Mouse (Mus musculus) left cerebral cortex, adult 11 months (tissue): ENCODE data around the gene Xrcc6.

Source experiments
- DNase-seq: peaks from one replicate; pipeline ENCODE4 v3.0.0; 2022; ENCODE audit warnings: low spot score

Gene Xrcc6

GRCm38 (mm10) chr15:81987646-81988045 lies at the start of gene Xrcc6:
Xrcc6 (plus strand) TSS chr15:81987835.
- no peak for DNase-seq

- no peak for DNase-seq
Measured at GRCm38 (mm10) chr15:81938246-81938645, 49.4 kb upstream of the Xrcc6 start.

GRCm38 (mm10) chr15:81939157-81939715 lies 48.4 kb upstream of the Xrcc6 start:
- no peak for DNase-seq

- no peak for DNase-seq
Measured at GRCm38 (mm10) chr15:81939774-81940173, 47.9 kb upstream of the Xrcc6 start.

GRCm38 (mm10) chr15:81940219-81940618 lies 47.4 kb upstream of the Xrcc6 start:
- no peak for DNase-seq

DNA sequence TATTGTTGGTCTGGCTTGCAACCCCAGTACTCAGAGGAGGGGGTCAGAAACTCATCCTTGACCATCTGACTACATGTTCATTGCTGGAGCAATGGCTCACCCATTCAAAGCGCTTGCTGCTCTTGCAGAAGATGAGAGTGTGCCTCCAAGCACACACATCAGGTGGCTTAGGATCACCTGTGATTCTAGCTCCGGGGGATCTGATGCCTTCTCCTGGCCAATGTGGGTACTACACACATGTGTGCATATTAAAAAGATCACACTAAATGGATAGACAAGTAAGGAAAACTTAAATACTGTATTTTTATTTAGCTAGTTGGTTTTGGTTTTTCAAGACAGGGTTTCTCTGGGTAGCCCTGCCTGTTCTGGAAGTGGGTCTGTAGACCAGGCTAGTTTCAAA lies 46.6 kb upstream of the Xrcc6 start:
- no peak for DNase-seq

- DNase-seq: no peak
Measured at GRCm38 (mm10) chr15:81943176-81943749, 44.4 kb upstream of the Xrcc6 start.

DNA sequence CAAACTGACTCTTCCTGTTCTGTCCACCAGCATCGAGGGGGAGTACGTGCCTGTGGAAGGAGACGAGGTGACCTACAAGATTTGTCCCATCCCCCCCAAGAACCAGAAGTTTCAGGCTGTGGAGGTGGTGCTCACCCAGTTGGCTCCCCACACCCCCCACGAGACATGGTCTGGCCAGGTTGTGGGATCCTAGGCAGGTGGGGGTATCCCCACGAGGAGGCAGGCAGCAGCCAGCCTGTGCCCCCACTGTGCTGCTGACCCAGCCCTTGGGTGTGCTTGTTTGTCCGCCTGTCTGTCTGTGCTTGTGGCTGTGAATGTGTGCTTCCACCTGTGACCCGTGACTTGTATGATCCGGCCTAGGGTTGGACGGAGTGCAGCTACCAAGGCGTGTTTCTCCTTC lies 38.6 kb upstream of the Xrcc6 start:
- DNase-seq: no peak

DNA sequence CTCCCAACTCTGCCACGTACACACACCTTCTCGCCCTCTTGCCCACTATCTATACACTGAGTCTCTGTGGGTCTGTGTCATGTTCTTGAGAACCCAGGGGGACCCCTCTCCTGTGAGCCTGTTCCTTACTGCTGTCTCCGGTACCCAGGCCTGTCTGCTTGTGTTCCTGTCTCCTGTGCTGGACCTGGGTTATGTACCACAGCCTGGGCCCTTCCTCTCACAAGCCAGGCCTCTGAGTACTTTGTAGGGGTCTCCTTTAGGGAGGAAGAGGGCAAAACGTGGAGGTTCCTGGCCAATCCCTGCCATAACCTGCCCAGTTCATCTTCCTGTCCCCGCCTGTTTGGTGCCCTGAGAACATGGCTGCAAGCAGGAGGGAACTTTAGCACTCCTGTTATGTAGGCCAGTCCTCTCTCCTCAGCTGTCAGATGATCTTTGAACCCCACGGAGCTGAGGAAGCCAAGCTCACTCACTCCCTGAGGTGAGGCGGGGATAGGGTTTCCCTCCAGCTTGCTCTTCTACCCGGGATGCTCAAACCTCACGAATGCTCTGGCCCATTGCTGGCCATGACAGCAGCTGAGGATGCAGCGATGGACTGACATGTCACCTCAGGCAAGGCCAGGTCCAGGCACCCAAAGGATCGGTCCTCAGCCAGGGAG lies 38.0 kb upstream of the Xrcc6 start:
- DNase-seq: no peak

DNA sequence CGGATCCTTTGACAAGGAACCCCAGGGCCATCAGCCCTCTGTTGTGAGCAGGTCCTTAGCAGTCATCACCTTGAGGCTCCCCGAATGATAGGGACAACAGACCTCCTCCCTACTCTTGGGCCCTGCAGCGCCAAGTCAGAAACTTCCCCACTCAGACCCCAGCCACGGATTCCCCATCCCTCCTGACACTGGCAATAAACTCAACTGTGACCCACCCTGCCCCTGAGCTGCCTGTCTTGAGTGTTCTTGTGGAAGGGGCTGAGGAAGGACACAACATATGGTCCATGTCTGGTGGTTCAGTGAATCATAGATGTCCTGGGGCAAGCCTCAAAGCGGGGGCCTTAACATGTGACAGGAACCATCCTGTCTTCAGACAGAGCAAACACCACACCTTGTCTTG lies 36.9 kb upstream of the Xrcc6 start:
- no peak for DNase-seq

GRCm38 (mm10) chr15:81951159-81951558 lies 36.5 kb upstream of the Xrcc6 start:
- no peak for DNase-seq

GRCm38 (mm10) chr15:81952310-81952709 lies 35.3 kb upstream of the Xrcc6 start:
- DNase-seq: no peak

DNA sequence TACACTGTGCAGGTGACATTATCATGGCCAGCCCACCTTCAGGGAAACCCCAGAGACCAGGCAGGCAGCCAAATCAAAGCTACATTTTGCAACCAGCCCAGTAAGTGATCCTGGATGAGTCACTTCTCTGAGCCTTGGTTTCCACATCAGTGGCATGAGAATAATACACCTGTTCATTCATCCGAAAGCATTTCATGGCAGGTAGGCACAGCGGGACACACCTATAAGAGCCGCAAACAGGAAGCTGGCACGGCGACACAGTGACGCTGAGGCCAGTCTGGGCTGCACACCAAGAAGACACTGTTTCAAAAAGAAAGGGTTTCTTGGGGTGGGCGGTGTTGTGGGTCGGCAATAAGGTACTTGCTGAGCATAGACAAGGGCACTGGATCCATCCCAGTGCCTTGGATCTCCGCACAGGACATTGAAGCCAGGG lies 33.5 kb upstream of the Xrcc6 start:
- DNase-seq: no peak

DNA sequence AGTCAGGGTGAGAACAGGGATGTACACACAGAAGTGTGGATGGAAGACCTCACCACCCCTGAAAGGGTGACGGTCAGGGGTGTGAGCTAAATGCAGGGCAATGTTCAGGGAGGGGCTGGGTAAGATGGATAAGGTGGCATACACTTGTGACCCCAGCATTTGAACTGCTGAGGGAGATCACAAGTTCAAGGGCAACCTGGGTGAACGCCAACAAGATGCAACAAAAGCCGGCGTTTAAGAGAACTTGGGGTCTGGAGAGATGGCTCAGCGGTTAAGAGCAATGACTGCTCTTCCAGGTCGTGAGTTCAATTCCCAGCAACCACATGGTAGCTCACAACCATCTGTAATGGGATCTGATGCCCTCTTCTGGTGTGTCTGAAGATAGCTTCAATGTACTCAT lies 32.9 kb upstream of the Xrcc6 start:
- DNase-seq: no peak

DNA sequence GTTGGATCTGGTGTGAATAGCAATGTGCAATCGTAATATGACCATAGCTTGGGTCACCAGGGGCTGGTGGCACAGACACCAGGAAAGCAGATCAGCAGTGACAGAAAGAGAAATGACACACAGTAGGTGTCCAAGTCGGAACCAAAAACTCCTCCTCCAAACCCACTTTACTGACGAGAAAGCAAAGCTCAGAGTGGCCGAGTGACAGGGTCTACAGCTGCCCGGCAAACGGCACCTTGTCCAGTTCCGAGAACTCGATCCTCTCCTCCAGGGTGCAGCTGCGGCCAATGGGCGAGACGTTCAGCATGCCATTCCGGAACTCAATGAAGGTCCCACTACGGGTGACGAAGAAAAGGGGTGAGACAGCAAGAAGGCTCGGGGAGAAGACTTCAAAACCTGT lies 32.2 kb upstream of the Xrcc6 start:
- no peak for DNase-seq

DNA sequence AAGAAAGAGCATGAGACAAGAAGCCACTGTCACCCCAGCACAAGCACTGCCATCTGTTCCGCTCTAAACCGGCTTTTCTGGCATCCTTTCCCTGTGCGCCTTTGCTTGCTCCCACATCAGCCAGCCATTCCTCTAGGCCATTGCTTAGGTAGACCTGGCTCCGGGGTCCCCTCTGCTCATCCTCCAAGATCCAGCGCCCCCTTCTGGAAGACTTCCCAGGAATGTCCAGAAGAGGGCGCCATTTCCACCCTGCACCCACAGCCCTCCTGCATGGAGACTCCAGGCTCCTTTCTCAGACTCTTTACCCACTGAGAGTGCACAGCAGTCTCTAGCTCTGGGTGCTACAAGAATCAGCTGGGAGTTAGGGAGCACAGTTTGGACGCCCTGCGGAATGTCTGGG lies 31.2 kb upstream of the Xrcc6 start:
- no peak for DNase-seq

DNA sequence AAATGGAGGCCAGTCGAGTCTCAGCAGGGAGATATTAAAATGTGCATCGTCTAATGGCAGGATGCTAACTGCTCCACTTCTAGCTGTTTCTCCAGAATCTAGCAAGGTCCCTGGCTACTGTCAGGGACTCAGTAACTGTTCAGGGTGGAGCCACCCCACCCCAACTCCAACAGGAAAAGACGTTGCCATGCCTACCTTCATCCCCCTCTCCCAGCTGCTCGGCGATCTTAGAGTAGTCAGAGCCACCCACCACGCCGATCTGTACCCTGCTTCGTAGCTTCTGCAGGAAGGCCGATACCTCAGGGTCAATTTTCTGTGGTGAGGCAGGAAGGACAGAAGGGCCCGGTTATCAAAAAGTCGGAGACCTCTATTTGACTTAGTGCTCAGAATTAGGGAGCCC lies 30.0 kb upstream of the Xrcc6 start:
- DNase-seq: no peak

DNA sequence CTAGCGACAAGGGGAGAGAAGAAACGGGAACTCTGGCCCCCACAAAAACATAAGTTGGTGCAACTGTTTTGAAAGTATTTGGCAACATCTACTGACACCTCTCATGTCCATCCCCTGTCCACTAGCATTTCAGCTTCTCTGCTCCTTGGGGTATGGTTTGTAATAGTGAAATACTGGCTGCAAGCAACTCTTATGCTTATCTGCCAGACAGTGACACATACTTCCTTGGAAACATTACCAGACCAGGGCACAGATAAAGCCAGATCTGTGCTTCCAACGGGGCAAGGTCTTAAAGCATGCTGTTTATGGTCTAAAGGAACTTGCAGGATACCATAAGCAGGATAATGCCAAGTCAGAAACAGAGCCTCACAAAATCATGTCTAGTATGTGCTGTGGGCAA lies 28.7 kb upstream of the Xrcc6 start:
- DNase-seq: no peak

DNA sequence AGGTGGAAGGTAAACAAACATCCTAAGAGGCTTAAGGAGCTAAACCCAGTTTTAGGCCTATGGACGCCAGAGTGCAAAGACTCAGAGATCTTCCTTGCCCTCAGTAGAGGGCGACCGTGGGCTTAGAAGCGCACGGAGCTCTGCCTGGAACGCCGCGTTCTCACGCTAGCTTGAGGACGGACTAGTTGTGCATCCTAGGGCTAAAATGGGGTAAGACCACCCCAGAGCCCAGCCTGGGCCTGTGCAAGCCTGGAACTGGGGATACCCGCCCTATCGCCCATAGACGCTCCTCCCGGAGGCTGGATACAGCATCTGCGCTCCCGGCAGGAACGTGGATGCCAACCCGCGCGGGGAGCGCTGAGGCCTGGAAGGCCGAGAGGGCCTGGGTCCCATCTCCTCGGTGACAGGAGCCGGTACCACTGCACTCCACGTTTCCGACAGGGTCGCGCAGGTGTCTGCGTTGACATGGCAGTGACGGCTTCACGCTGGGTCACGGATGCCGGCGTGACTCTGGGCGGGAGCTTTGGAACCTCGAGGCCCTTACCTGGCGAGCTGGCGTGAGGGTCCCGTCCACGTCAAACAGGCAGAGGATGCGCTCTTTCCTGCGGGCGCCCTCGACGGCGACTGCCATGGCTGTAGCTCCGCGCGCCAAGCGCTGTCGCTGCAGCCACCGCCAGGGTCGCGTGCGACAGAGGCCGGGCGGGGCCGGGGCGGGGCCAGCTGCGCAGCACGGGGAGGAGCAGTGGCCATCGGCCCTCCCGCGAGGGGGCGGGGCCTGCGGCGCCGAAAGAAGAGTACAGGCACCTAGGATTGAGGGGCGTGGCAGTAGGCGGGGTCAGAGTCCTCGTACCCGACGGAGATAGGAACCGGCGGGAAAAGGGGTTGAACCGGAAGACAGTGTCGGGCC lies 27.2 kb upstream of the Xrcc6 start, which contains the start of gene Pmm1:
Gene Pmm1 (minus strand): TSS at position 760 of the 907 bp plus-strand sequence.
- DNase-seq: peak; percentile 97

DNA sequence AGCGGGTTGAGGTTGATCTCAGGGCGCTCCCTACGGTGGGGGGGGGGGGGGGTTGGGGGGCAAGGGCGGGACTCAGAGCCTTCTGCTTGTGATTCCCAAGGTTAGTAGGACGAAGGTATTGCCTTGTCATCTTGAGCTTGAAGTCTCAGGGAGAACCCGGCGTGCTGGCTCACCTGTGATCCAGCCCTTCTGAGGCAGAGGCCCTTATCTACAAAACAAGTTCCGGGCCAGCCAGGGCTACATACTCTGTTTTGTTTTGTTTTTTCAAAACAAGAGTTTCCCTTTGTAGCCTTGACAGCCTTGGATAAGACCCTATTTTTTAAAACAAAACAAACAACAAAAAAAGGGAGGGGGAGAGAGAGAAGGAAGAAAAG lies 26.6 kb upstream of the Xrcc6 start:
- no peak for DNase-seq

GRCm38 (mm10) chr15:81964262-81964661 lies 23.4 kb upstream of the Xrcc6 start:
- DNase-seq: no peak

DNA sequence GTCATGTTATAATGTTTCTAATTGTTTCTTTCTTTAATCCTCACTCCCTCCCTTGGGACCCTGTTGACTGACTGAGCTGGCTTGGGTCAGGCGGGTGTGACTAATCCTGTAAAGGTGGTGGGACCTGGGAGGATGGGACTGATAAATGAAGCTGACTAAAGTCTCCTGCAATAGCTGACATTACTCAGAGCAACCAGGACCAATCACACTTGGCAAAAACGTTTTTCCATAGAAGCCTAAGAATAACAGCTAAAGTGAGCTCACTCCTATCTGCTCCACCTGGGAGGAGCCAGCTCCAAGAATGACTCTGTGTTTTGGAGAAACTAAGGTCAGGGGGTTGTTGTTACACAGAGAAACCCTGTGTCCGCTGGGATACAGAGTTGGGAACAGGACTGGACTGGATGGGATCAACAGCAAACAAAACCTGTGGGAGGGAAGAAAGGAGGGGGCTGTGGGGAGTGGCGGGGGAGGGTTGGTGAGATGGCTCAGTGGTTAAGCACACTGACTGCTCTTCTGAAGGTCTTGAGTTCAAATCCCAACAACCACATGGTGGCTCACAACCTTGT lies 22.6 kb upstream of the Xrcc6 start:
- DNase-seq: no peak
